Mouse (Mus musculus) heart, adult 8-10 months (tissue): ENCODE measurements around the gene Ipo11. TPM values are rescaled to one million over a fixed set of nuclear protein-coding genes. Genes with fewer than 3 reads are reported as not detected.

Experiments used
- total RNA-seq, 4 experiments: library from RNA; stranded (reverse); gene quantifications; 2 replicates each; pipeline ENCODE4 v1.2.4; 2022

Ipo11 gene
- total RNA-seq, 4 experiments from 2014 or later: 23.9 to 26.6 (median 24.9) TPM

Other genes starting within 250 kb of the Ipo11 start
- gene Dimt1, start 10.2 kb upstream of the Ipo11 start, total RNA-seq: 1 to 10 TPM; 5.7 to 7.8 (median 6.7) TPM
- gene Kif2a, start 85.2 kb upstream of the Ipo11 start, total RNA-seq: 10 to 100 TPM; 30.4 to 34.2 (median 31.1) TPM